Mouse (Mus musculus): Measurements from ENCODE around the gene Slc38a3. TPM values are rescaled to one million over a fixed set of nuclear protein-coding genes. Genes with fewer than 3 reads are reported as not detected.

Gene Slc38a3
- polyA plus RNA-seq, 1 experiment: 145 TPM

- 84% methylated on average over 11 of the region's 11 CpGs for WGBS
- Histone ChIP-seq H3K27ac (ENCODE audit: insufficient read depth, low read length) (no peak overlapping the region), H3K4me1 (ENCODE audit: control insufficient read depth, insufficient read depth, low read length) (peaks cover 10% of the 10 kb centered on the region), H3K27me3 (ENCODE audit: control insufficient read depth, insufficient read depth, low read length) (no peaks in the 10 kb centered on the region), H3K4me3 (replicated peaks; ENCODE audit: insufficient read depth, low read depth, low read length) (no peak overlapping the region)
- no peak for TF ChIP-seq POLR2A (IDR thresholded peaks at IDR 0.05; ENCODE audit: borderline replicate concordance, insufficient read depth, low read length)
- TF ChIP-seq CTCF (IDR thresholded peaks at IDR 0.05; ENCODE audit: borderline replicate concordance, insufficient read depth, low read depth, low read length): no peak
- DNase-seq: no peak
Measured at GRCm38 (mm10) chr9:107601275-107601674, 68.1 kb downstream of the Slc38a3 start.

DNA sequence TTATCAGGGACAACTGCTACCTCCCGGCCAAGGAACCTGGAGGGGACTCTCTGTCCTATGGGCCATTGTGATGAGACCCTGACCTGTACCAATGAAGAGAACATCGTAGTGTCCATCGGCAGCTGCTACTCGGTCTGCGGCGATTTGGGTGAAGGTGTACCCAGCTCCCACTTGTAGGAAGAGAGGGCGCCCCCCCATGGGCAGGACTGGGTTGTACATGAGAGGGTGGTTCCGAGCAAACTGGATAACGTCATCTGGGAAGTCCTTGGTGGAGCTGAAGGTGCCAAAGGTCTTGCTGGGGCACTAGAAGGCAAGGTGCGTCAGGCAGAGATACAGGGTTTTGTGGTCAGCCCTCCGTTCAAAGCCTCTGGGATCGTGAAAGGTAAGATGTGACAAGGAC lies 68.6 kb downstream of the Slc38a3 start:
- TF ChIP-seq POLR2A (IDR thresholded peaks at IDR 0.05; ENCODE audit: borderline replicate concordance, insufficient read depth, low read length) (no peak), CTCF (IDR thresholded peaks at IDR 0.05; ENCODE audit: borderline replicate concordance, insufficient read depth, low read depth, low read length) (peak; percentile 29; the same call in 1 of the 2 replicates)
- WGBS: 79% methylated on average over 12 of the region's 12 CpGs
- Histone ChIP-seq H3K27me3 (ENCODE audit: control insufficient read depth, insufficient read depth, low read length) (no peaks in the 10 kb centered on the region), H3K4me1 (ENCODE audit: control insufficient read depth, insufficient read depth, low read length) (peaks cover 10% of the 10 kb centered on the region), H3K4me3 (replicated peaks; ENCODE audit: insufficient read depth, low read depth, low read length) (no peak overlapping the region), H3K27ac (ENCODE audit: insufficient read depth, low read length) (no peak overlapping the region)
- peak in 1 of 2 experiments; percentile 44 for DNase-seq

Other genes starting within 250 kb of the Slc38a3 start
- gene Tmem115, start 135.6 kb downstream of the Slc38a3 start, polyA plus RNA-seq (2012; rRNA removed): 44.3 and 44.6 TPM in 2 replicates
- 21.2 and 21.5 TPM in 2 replicates for gene Cyb561d2, start 127.3 kb downstream of the Slc38a3 start, polyA plus RNA-seq (2012; rRNA removed)
- gene Nprl2, start 127.3 kb downstream of the Slc38a3 start, polyA plus RNA-seq (2012; rRNA removed): 64.1 and 70.7 TPM in 2 replicates
- gene Zmynd10, start 122.2 kb downstream of the Slc38a3 start, polyA plus RNA-seq (2012; rRNA removed): 1.6 and 2.3 TPM in 2 replicates
- 30.3 and 32.3 TPM in 2 replicates for gene Rassf1, start 118.0 kb downstream of the Slc38a3 start, polyA plus RNA-seq (2012; rRNA removed)
- gene Tusc2, start 106.3 kb downstream of the Slc38a3 start, polyA plus RNA-seq (2012; rRNA removed): 123 and 127 TPM in 2 replicates
- 10.8 and 11.9 TPM in 2 replicates for gene Hyal2, start 101.6 kb downstream of the Slc38a3 start, polyA plus RNA-seq (2012; rRNA removed)
- gene Hyal1, start 92.6 kb downstream of the Slc38a3 start, polyA plus RNA-seq (2012; rRNA removed): 5.7 and 6.8 TPM in 2 replicates
- gene Naa80, start 90.6 kb downstream of the Slc38a3 start, polyA plus RNA-seq (2012; rRNA removed): 19.5 and 21.6 TPM in 2 replicates
- gene Hyal3, start 88.7 kb downstream of the Slc38a3 start, polyA plus RNA-seq (2012; rRNA removed): 1.1 TPM in 2 replicates
- gene Ifrd2, start 81.9 kb downstream of the Slc38a3 start, polyA plus RNA-seq (2012; rRNA removed): 20.2 and 23.4 TPM in 2 replicates
- gene Sema3b, start 60.3 kb downstream of the Slc38a3 start, polyA plus RNA-seq (2012; rRNA removed): 3.9 and 6.4 TPM in 2 replicates
- gene Gnai2, start 34.2 kb downstream of the Slc38a3 start, polyA plus RNA-seq (2012; rRNA removed): 273 and 301 TPM in 2 replicates
- 0.15 and 0.36 TPM in 2 replicates for gene Gnat1, start 10.2 kb upstream of the Slc38a3 start, polyA plus RNA-seq (2012; rRNA removed)
- 30.4 and 31.8 TPM in 2 replicates for gene Sema3f, start 40.9 kb upstream of the Slc38a3 start, polyA plus RNA-seq (2012; rRNA removed)
- 126 and 129 TPM in 2 replicates for gene Rbm5, start 101.5 kb upstream of the Slc38a3 start, polyA plus RNA-seq (2012; rRNA removed)
- 64.5 and 66.4 TPM in 2 replicates for gene Rbm6, start 203.7 kb upstream of the Slc38a3 start, polyA plus RNA-seq (2012; rRNA removed)
- 32.4 and 34.4 TPM in 2 replicates for gene Mon1a, start 218.6 kb upstream of the Slc38a3 start, polyA plus RNA-seq (2012; rRNA removed)
- 0.71 and 1.0 TPM in 2 replicates for gene Mst1r, start 237.3 kb upstream of the Slc38a3 start, polyA plus RNA-seq (2012; rRNA removed)

All from cerebellum, adult 2 months (tissue).